Mouse (Mus musculus) adrenal gland, postnatal 25 days (tissue): ENCODE results near the gene Acer2. TPM values are rescaled to one million over a fixed set of nuclear protein-coding genes. Genes with fewer than 3 reads are reported as not detected.
A peak's percentile ranks its signal among the peaks of the same experiment; 100 is the strongest.

Experiments
- DNase-seq: peaks from one replicate; pipeline ENCODE4 v3.0.0; 2021; ENCODE audit warnings: mixed read lengths
- total RNA-seq: library from RNA; stranded (reverse); gene quantifications from 2 replicates; pipeline ENCODE4 v1.2.3, GENCODE M21; 2021

Gene Acer2
- total RNA-seq, 1 experiment from 2014 or later, result 17.2 TPM

- no peak for DNase-seq
Observed at GRCm38 (mm10) chr4:86887879-86888278, 13.7 kb downstream of the Acer2 start.

DNA sequence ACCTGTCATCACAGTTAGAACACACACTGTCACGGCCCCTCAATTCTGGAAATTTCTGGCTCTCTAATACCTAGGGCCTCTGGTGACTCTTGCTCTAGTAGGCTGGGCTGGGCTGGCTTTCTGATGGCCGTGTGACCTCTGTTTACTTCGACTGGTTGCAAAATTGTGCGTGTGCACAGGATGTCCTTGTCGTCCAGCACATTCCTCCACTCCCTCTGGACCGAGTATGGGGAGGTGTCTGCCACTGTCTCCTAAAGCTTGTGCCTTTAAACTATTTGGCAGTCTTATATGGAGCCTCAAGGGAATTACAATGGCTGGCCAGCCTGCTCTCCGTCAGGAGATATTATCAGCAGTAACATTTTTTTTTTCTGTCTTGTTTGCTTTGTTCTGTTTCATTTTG is 23.2 kb downstream of the Acer2 start:
- peak; percentile 40 for DNase-seq

GRCm38 (mm10) chr4:86898791-86899474 is 24.7 kb downstream of the Acer2 start:
- peak; percentile 29 for DNase-seq

DNA sequence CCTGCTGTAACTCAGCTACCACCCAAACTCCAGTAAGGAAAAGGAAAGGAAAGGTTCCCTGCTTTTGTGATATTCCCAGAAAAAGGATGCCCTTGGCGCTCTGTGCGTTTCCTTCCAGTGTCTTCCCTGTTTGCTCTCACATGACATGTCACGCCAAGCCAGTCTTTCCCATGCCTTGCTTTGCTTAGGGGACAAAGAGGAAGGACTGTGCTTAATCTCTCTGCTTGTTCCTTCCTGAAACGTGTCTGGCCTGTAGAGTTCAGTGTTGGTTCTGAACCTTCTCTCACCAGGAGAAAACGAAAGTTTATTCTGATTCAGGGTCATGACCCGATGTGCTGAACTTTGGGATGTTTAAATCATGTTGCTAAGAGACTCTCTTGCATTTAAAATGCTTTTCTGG is 28.2 kb downstream of the Acer2 start:
- no peak for DNase-seq

GRCm38 (mm10) chr4:86904969-86905368 is 30.8 kb downstream of the Acer2 start:
- DNase-seq, result no peak

DNA sequence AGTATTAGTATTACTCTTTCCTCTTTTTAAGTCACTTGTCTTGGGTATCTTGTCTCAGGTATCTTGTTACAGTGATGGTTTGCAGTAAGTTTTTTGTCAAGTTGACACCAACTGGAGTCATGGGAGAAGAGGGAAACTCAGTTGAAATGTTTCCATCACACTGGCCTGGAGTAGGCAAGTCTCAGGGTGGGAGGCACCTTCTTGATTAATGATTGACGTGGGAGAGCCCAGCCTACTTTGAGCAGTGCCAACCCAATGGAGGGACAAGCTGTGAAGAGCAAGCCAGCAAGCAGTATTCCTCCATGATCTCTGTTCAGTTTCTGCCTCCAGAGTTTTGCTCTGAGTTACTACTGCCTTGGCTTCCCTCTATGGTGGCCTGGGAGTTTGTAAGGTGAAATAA is 31.7 kb downstream of the Acer2 start:
- DNase-seq, result no peak

DNA sequence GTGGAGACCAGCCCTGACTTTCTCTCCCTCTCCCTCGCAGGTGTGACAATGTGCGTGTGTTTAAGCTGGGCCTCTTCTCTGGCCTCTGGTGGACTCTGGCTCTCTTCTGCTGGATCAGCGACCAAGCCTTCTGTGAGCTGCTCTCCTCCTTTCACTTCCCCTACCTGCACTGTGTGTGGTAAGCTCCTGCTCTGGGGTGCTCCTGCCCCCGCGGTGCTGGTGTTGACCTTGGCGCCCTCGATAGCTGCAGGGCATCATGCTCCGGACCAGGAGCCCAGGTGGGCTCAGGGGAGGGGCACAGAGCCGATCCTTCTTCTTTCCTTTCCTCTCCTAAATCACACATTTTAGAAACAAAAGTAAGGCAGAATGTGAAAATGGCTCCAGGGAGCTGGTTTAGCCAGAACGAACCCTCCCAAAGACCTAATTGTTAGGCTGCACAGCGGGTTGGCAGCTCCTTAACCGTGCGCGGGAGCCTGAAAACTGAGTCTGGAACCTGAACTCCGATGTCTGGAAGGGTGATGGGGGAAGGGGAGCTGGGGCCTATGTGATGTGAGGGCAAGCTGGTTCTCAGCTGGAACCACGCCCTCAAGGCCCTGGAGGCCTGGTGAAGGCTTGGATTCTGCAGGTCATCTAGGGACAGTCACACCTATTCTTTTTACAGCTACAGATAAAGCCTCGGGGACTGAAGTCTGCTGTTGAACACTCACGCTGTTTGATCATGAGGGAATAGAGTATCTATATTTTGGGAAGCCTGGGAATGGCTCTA is 37.6 kb downstream of the Acer2 start:
- no peak for DNase-seq

DNA sequence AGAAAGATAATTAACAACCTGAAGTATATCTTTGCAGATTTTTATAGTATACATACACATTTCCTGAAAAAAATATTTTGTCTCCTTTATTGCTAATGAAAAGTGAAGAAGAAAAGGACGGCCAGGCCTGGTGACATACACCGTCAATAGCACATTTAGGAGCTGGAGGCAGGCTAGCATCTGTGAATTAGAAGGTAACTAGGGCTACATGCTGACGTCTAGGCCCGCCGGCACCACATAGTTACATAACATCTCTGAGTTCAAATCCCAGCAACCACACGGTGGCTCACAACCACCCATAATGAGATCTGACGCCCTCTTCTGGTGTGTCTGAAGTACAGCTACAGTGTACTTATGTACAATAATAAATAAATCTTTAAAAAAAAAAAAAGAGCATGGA is 38.6 kb downstream of the Acer2 start:
- DNase-seq, result no peak

DNA sequence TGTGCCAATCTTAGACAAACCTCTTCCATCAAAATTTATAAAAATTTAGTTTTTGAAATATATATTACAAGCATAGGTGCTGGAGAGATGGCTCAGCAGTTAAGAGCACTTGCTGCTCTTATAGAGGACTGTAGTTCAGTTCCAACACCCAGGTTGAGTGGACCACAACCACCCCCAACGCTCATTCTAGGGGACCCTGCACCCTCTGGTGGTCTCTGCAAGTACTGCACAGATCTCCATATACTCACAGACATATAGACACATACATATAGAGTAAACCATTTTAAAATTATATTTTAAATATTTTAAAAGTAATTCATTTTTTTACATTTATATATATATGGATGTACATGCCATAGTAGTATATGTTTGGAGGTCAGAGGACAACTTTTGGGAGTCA is 41.9 kb downstream of the Acer2 start:
- DNase-seq, result no peak

DNA sequence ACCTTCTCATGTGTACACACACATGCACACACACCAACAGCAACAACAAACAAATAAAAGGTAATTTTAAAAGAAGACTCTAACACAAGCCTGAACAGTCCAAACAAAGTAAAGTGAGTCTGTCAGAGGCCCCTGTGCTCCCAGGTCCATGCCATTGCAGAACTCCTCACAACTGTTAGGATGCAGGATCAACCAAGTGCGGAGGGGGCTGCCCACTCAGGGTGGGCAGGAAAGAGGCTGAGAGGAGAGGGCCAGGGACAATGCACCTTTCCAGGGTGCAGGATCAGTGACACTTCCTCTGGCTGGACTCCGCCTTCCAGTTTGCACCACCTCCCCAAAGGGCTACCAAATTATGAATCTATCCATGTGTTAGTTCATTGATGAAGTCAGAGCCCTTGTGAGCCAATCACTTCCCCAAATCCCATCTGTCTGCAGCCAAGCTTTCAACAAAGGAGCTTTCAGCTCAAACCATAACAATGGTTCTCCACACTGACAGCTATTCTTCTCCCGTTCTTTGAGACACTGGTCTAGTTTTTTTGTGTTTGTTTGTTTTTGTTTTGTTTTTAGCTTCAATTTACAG is 49.4 kb downstream of the Acer2 start:
- no peak for DNase-seq

GRCm38 (mm10) chr4:86924804-86925458 is 50.7 kb downstream of the Acer2 start:
- DNase-seq, result peak; percentile 79

- DNase-seq, result no peak
Observed at GRCm38 (mm10) chr4:86926997-86927396, 52.8 kb downstream of the Acer2 start.

DNA sequence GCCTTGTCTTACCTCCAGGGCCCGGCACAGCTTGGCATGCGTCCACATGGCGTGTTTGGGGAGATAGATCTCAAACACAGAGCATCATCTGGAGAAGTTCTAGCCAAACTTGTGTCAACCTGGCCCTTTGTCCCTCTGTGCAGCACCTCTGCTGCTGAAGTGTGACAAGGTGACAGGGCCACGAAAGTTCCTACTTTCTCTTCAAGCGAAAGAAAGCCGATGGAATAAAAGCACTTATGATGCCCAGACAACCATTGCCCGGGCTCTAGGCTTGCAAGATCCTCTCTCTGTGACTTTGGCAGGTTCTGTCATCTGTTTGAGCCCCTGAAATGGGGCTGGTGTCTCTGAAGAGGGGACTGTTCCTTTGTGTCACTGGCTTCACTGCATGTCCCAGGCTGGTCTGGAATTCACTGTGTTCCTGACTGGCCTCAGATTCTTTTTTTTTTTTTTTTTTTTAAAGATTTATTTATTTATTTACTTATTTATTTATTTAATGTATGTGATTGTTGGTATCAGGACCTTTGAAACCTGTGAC is 56.0 kb downstream of the Acer2 start:
- no peak for DNase-seq

DNA sequence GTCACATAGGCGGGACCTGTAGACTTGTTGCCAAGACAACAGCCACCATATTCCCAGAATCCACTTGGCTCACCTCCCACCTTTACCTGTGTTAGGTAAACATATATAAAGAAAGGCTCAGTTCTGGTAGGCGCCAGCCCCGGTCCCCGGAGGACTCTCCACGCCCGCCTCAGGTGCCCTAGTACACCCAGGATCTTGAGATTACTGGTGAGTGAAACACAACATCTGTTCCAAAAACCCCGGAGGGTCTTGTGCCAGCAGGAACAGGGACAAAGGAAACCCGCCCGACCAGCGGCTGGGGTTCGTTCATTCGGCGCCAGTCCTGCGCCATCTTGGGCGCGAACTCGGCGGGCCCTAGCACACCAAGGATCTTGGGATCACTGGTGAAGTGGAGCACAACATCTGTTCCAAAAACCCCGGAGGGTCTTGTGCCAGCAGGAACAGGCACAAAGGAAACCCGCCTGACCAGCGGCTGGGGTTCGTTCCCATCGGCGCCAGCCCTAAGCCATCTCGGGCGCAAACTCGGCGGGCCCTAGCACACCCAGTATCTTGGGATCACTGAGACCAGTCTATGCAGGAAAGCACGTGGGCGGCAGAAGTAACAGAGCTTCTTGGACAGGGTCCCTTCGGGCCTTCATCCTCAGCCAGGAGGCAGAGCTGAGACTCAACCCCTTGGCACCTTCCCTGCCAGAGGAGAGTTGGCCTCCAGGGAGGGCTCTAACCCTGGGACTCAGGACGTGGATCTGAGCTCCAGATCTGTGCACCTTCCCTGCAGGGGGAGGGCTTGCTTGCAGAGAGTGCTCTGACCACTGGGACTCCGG is 56.6 kb downstream of the Acer2 start:
- peak; percentile 6 for DNase-seq

DNA sequence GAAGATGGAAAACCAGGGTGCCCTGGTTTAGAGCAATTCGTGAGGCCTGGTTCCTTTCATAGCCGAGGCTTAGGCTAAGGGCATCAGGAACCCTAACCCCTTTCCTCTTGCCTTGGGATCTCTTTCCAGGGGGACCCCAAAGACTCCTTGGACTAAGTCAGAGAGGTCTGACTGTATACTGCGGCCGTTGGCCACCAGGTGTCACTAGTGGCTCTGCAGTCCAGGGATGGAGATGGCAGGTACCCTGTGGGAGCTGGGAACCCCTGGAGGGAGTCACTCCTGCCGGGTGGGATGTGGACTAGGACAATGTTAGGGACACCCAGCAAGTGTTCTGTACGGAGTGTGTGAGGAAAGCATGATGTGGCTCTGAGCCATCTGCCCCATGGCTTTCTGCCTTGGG is 58.8 kb downstream of the Acer2 start:
- no peak for DNase-seq

DNA sequence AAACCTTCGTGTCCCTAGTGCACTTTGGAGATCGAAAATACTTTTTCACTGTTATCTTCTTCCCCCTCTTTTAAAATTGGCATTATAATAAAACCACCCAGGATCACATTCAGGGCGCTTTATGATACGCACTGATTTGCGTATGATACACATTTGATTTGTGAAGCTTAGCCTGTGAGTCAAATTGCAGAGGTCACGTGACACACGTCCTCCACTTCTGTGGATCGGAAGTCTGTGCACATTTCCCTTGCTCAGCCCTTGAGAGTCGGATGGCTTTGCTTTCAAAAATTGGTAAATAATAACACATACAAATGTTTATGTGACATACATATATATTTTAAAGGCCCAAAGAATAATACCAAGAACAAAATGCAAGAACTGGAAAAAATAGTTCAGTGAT is 62.0 kb downstream of the Acer2 start:
- no peak for DNase-seq

DNA sequence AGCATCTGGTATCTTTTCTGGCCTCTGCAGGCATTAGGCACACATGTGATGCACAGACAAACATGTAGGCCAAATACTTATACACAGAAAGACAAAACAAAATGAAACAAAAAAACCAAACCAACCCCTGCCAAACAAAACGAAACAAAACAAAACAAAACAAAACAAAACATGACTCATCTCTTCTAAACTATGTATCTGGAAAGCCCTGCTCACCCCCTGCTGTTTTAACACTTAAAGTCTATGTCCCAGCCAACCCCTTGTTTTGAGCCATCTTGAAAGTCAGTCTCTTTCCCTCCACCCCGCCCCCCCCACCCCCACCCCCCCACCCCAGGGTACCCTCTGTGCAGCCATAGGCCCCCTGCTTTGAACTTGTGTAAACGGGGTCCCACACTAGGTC is 62.5 kb downstream of the Acer2 start:
- no peak for DNase-seq

DNA sequence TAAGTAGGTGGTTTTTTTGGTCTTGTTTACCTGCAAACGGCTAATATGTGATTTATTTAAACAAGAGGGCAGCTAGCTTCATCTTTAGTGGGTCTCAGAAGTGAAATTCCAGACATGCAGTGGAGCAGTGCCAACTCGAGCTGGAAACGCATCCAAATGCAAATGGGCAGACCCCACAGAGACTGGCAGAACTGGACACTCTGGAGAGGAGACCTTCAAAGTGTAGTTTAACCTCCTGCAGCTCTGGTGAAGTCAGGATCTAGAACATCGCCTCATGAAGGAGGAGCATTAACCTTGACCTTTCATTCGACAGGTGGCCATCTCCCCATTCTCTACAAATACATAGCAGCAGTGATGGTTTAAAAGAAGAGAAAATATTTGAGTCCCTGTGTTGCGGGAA is 68.5 kb downstream of the Acer2 start:
- DNase-seq, result no peak

DNA sequence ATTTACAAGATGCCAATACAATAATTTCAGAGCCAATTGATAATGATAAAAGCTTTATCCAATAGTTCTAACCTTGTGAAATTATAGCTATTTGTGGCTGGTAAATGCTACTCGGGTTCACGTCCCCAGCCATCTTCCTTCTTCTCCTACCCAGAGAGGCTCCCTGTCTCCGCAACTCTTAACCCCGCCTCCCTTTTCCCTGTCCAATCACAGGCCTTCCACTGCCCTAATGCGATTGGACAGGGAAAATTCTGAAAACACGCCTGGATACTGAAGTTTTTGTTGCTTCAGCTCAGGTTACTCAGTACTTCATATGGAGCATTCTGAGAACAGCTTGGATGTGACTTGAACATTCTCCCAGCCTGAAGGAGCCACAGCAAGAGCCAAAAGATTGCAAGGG is 69.1 kb downstream of the Acer2 start:
- DNase-seq, result no peak

GRCm38 (mm10) chr4:86948794-86949193 is 74.6 kb downstream of the Acer2 start:
- DNase-seq, result no peak

GRCm38 (mm10) chr4:86953519-86953918 is 79.3 kb downstream of the Acer2 start:
- no peak for DNase-seq

DNA sequence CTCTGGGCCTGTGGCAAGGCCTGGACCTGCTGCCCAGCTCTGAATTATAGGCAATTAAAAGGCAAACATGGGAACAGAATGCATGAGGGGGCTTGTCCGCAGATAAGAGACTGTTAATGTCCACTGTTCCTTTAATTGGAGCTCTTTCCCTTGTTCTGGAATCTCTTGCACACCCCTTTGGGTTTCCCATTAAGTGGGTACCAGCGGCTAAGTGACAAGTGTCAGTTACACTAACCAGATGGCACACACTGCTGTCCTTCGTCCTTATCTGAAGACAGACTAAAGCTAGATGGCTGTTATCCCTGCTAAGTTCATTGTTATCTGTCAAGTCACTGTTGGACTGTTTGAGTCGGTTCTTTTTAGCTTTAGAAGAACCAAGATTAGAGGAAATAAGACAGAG is 81.3 kb downstream of the Acer2 start:
- DNase-seq, result no peak
